Mouse (Mus musculus): ENCODE results near the gene Synm. TPM values are rescaled to one million over a fixed set of nuclear protein-coding genes. Genes with fewer than 3 reads are reported as not detected.

The Synm gene
- polyA plus RNA-seq, 1 experiment from 2014 or later, result 1.9 TPM

- H3K4me3 ChIP-seq, result no peak overlapping the region
- no peaks in the 10 kb centered on the region for H3K27me3 ChIP-seq
- no peak overlapping the region for H3K9ac ChIP-seq
- H3K4me1 ChIP-seq, result peaks cover 19% of the 10 kb centered on the region
- H3K4me2 ChIP-seq, result no peak overlapping the region
- peak; percentile 59 for ATAC-seq
- H3K9me3 ChIP-seq (replicated peaks), result no peaks in the 10 kb centered on the region
- peaks cover 26% of the 10 kb centered on the region for H3K36me3 ChIP-seq (ENCODE audit: poor library complexity, severe bottlenecking)
- no peak overlapping the region for H3K27ac ChIP-seq
- WGBS, result 85% methylated on average over 10 of the region's 11 CpGs
These were observed 43.2 kb downstream of the Synm start for GRCm38 (mm10) chr7:67716213-67716878.

GRCm38 (mm10) chr7:67715176-67715575 lies 44.4 kb downstream of the Synm start:
- 78% methylated on average over 7 of the region's 7 CpGs for WGBS
- no peak overlapping the region for H3K9ac ChIP-seq
- H3K4me2 ChIP-seq, result no peak overlapping the region
- no peak for ATAC-seq
- no peak overlapping the region for H3K4me3 ChIP-seq
- peaks cover 35% of the 10 kb centered on the region for H3K36me3 ChIP-seq (ENCODE audit: poor library complexity, severe bottlenecking)
- no peak overlapping the region for H3K27ac ChIP-seq
- no peaks in the 10 kb centered on the region for H3K9me3 ChIP-seq (replicated peaks)
- H3K4me1 ChIP-seq, result peaks cover 19% of the 10 kb centered on the region
- H3K27me3 ChIP-seq, result no peaks in the 10 kb centered on the region

GRCm38 (mm10) chr7:67713820-67714510 lies 45.6 kb downstream of the Synm start:
- peak; percentile 82 for ATAC-seq
- peak overlapping the region; percentile 26; the same call in 1 of the 2 replicates for H3K9ac ChIP-seq
- WGBS, result 35% methylated on average over 19 of the region's 19 CpGs
- H3K36me3 ChIP-seq (ENCODE audit: poor library complexity, severe bottlenecking), result peaks cover 37% of the 10 kb centered on the region
- no peak overlapping the region for H3K4me3 ChIP-seq
- peak overlapping the region; percentile 82 for H3K27ac ChIP-seq
- peaks cover 19% of the 10 kb centered on the region for H3K4me1 ChIP-seq
- peak overlapping the region; percentile 33 for H3K4me2 ChIP-seq
- H3K27me3 ChIP-seq, result no peaks in the 10 kb centered on the region
- H3K9me3 ChIP-seq (replicated peaks), result no peaks in the 10 kb centered on the region

GRCm38 (mm10) chr7:67710216-67710615 lies 49.3 kb downstream of the Synm start:
- H3K36me3 ChIP-seq (ENCODE audit: poor library complexity, severe bottlenecking), result peaks cover 33% of the 10 kb centered on the region
- ATAC-seq, result no peak
- H3K4me1 ChIP-seq, result peaks cover 11% of the 10 kb centered on the region
- WGBS, result 93% methylated on average over 7 of the region's 7 CpGs
- H3K9me3 ChIP-seq (replicated peaks), result no peaks in the 10 kb centered on the region
- no peak overlapping the region for H3K4me2 ChIP-seq
- no peak overlapping the region for H3K4me3 ChIP-seq
- no peaks in the 10 kb centered on the region for H3K27me3 ChIP-seq
- no peak overlapping the region for H3K9ac ChIP-seq
- H3K27ac ChIP-seq, result no peak overlapping the region

- Histone ChIP-seq H3K27ac (no peak overlapping the region), H3K4me3 (no peak overlapping the region), H3K36me3 (ENCODE audit: poor library complexity, severe bottlenecking) (peaks cover 32% of the 10 kb centered on the region), H3K27me3 (no peaks in the 10 kb centered on the region), H3K9me3 (replicated peaks) (no peaks in the 10 kb centered on the region), H3K4me1 (no peaks in the 10 kb centered on the region), H3K9ac (no peak overlapping the region), H3K4me2 (no peak overlapping the region)
- WGBS, result 71% methylated on average over 6 of the region's 6 CpGs
- no peak for ATAC-seq
These were observed 51.4 kb downstream of the Synm start for GRCm38 (mm10) chr7:67708160-67708559.

GRCm38 (mm10) chr7:67701252-67701914 lies 58.2 kb downstream of the Synm start:
- Histone ChIP-seq H3K27ac (no peak overlapping the region), H3K9ac (no peak overlapping the region), H3K36me3 (ENCODE audit: poor library complexity, severe bottlenecking) (peaks cover 20% of the 10 kb centered on the region; the same call in 1 of the 2 replicates), H3K27me3 (no peaks in the 10 kb centered on the region), H3K4me2 (no peak overlapping the region), H3K4me1 (no peaks in the 10 kb centered on the region), H3K4me3 (no peak overlapping the region), H3K9me3 (replicated peaks) (no peaks in the 10 kb centered on the region)
- WGBS, result 69% methylated on average over 17 of the region's 17 CpGs
- no peak for ATAC-seq

DNA sequence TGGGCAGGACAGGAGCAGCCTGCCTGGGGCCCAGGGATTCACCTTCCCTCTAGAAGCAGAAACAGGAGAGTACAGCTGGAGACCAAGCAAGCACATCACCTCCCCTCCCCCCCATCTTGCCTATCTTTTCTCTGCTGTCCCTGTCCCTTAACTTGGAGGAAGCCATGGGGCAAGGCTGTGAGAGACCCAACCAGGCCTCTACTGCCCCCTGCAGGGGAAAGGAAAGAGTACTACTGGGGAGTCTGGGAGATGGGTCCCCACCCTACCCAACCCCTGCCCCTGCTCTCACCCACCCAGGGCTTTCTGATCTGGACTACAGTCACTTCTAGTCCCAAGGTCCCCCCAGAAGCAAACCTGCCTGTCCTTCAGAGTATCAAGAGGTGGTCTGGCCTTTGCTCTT lies 58.7 kb downstream of the Synm start:
- Histone ChIP-seq H3K9me3 (replicated peaks) (no peaks in the 10 kb centered on the region), H3K4me1 (no peaks in the 10 kb centered on the region), H3K4me3 (no peak overlapping the region), H3K36me3 (ENCODE audit: poor library complexity, severe bottlenecking) (peaks cover 20% of the 10 kb centered on the region; the same call in 1 of the 2 replicates), H3K9ac (no peak overlapping the region), H3K27me3 (no peaks in the 10 kb centered on the region), H3K27ac (no peak overlapping the region), H3K4me2 (no peak overlapping the region)
- ATAC-seq, result 0 out of 2 replicates have a peak, but pooled peaks have one; percentile 19

DNA sequence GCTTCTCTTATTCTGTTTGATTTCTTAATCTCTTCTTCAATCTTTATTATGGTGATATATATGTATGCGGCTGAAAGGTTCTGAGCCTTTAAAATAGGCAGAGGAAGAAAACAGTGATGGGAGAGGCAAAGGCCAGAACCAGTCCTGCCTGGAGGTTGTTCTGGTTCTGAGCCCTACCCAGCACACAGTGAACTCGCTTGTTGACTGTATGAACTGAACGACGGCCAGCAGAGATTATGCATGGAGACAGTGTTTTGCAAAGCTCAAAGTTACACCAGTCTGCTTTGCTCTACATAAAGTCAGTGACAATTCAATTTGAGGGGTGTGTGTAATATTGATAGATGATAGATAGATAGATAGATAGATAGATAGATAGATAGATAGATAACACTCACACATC lies 60.2 kb downstream of the Synm start:
- Histone ChIP-seq H3K4me3 (no peak overlapping the region), H3K36me3 (ENCODE audit: poor library complexity, severe bottlenecking) (peaks cover 20% of the 10 kb centered on the region; the same call in 1 of the 2 replicates), H3K27ac (no peak overlapping the region), H3K4me1 (no peaks in the 10 kb centered on the region), H3K27me3 (no peaks in the 10 kb centered on the region), H3K4me2 (no peak overlapping the region), H3K9ac (no peak overlapping the region), H3K9me3 (replicated peaks) (no peaks in the 10 kb centered on the region)
- WGBS, result 95% methylated on average over 4 of the region's 4 CpGs
- no peak for ATAC-seq

- Histone ChIP-seq H3K27me3 (no peaks in the 10 kb centered on the region), H3K4me2 (no peak overlapping the region), H3K9me3 (replicated peaks) (no peaks in the 10 kb centered on the region), H3K36me3 (ENCODE audit: poor library complexity, severe bottlenecking) (peaks cover 24% of the 10 kb centered on the region; the same call in 1 of the 2 replicates), H3K27ac (no peak overlapping the region), H3K4me3 (no peak overlapping the region), H3K4me1 (no peaks in the 10 kb centered on the region), H3K9ac (no peak overlapping the region)
- ATAC-seq, result no peak
- WGBS, result 97% methylated on average over 28 of the region's 28 CpGs
These were observed 61.5 kb downstream of the Synm start for GRCm38 (mm10) chr7:67697892-67698630.

DNA sequence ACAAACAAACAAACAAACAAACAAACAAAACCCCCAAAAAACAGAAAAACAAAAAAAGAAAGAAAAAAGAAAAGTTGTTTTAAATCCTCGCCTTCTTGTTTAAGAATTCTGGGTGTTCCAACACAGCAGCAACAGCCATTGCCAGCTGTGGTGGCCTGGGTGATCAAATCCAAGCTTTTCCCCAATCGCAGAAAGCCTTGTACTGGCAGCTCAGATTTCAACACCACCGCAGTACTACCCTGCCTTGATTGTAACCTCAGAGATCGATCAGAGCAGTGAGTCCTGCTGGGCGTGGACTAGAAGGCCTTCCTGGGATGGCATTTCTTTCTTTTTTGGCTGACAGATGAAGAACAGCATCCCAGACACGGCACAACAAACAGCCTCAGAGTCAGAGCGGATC lies 63.6 kb downstream of the Synm start:
- WGBS, result 92% methylated on average over 7 of the region's 7 CpGs

GRCm38 (mm10) chr7:67692791-67693538 lies 66.6 kb downstream of the Synm start:
- Histone ChIP-seq H3K27ac (no peak overlapping the region), H3K9me3 (replicated peaks) (no peaks in the 10 kb centered on the region), H3K4me1 (no peaks in the 10 kb centered on the region), H3K4me3 (no peak overlapping the region), H3K27me3 (no peaks in the 10 kb centered on the region), H3K9ac (no peak overlapping the region), H3K36me3 (ENCODE audit: poor library complexity, severe bottlenecking) (peaks cover 5% of the 10 kb centered on the region; the same call in 1 of the 2 replicates), H3K4me2 (no peak overlapping the region)
- 93% methylated on average over 23 of the region's 23 CpGs for WGBS
- no peak for ATAC-seq

More for the DNA sequence above, 63.6 kb downstream of the Synm start:
- ATAC-seq, result no peak
- H3K4me2 ChIP-seq, result no peak overlapping the region
- H3K27me3 ChIP-seq, result no peaks in the 10 kb centered on the region
- H3K4me1 ChIP-seq, result no peaks in the 10 kb centered on the region
- no peak overlapping the region for H3K4me3 ChIP-seq
- no peak overlapping the region for H3K27ac ChIP-seq
- H3K9ac ChIP-seq, result no peak overlapping the region
- peaks cover 17% of the 10 kb centered on the region; the same call in 1 of the 2 replicates for H3K36me3 ChIP-seq (ENCODE audit: poor library complexity, severe bottlenecking)
- H3K9me3 ChIP-seq (replicated peaks), result no peaks in the 10 kb centered on the region
